Mouse (Mus musculus) E14TG2a.4 (cell line): ENCODE measurements at regions not wholly inside any gene's neighbourhood (a gene's known extent, or its start where the extent isn't known, plus 50 kb on each side); places are given as distances from the start of the nearest gene placed in this dataset.

Experiments used
- H3K27me3 ChIP-seq: 2 replicates; pipeline ENCODE4 v1.6.1; 2014; ENCODE audit warnings: low read length, control low read depth; ENCODE audit not compliant: insufficient read depth
- H3K36me3 ChIP-seq: 2 replicates; pipeline ENCODE4 v1.6.1; 2014; ENCODE audit warnings: low read length, control low read depth; ENCODE audit not compliant: insufficient read depth
- H3K4me1 ChIP-seq: replicated peaks from 2 replicates; pipeline ENCODE4 v1.6.1; 2014; ENCODE audit warnings: low read depth, low read length, control low read depth
- H3K4me3 ChIP-seq: replicated peaks from 2 replicates; pipeline ENCODE4 v1.5.1; 2014; ENCODE audit warnings: mild to moderate bottlenecking, low read length
- H3K9me3 ChIP-seq: 2 replicates; pipeline ENCODE4 v1.6.1; 2014; ENCODE audit warnings: low read length, control low read depth
- CTCF ChIP-seq: conservative IDR thresholded peaks from 2 replicates; pipeline ENCODE4 v1.5.1; 2014; ENCODE audit warnings: low read length
- NANOG ChIP-seq: IDR thresholded peaks from 2 replicates; pipeline ENCODE4 v1.6.1; 2014; ENCODE audit warnings: borderline replicate concordance, low read length, mixed read lengths
- POU5F1 ChIP-seq: IDR thresholded peaks from 2 replicates; pipeline ENCODE4 v1.6.1; 2014; ENCODE audit warnings: low read length, borderline replicate concordance

GRCm38 (mm10) chr3:140840197-140840596 is 372.0 kb downstream of the Pdha2 start:
- H3K9me3 ChIP-seq = no peaks in the 10 kb centered on the region
- H3K27me3 ChIP-seq = no peaks in the 10 kb centered on the region
- H3K4me3 ChIP-seq = no peak overlapping the region
- TF ChIP-seq CTCF (no peak), NANOG (no peak), POU5F1 (no peak)
- no peaks in the 10 kb centered on the region for H3K36me3 ChIP-seq
- no peaks in the 10 kb centered on the region for H3K4me1 ChIP-seq

- H3K4me3 ChIP-seq = no peak overlapping the region
- H3K27me3 ChIP-seq = no peaks in the 10 kb centered on the region
- no peaks in the 10 kb centered on the region for H3K4me1 ChIP-seq
- no peaks in the 10 kb centered on the region for H3K9me3 ChIP-seq
- TF ChIP-seq CTCF = no peak
- no peak for TF ChIP-seq POU5F1
- no peak for TF ChIP-seq NANOG
- H3K36me3 ChIP-seq = no peaks in the 10 kb centered on the region
Observed at GRCm38 (mm10) chr3:140837976-140838581, 374.1 kb downstream of the Pdha2 start.

GRCm38 (mm10) chr3:140821266-140821665 is 390.9 kb downstream of the Pdha2 start:
- no peak overlapping the region for H3K4me3 ChIP-seq
- no peaks in the 10 kb centered on the region for H3K4me1 ChIP-seq
- H3K36me3 ChIP-seq = no peaks in the 10 kb centered on the region
- no peak for TF ChIP-seq POU5F1
- no peak for TF ChIP-seq NANOG
- no peak for TF ChIP-seq CTCF
- H3K9me3 ChIP-seq = peaks cover 6% of the 10 kb centered on the region; the same call in 1 of the 2 replicates
- H3K27me3 ChIP-seq = no peaks in the 10 kb centered on the region

GRCm38 (mm10) chr3:140805586-140805985 is 406.6 kb downstream of the Pdha2 start:
- no peak for TF ChIP-seq NANOG
- no peak for TF ChIP-seq CTCF
- no peak for TF ChIP-seq POU5F1
- Histone ChIP-seq H3K36me3 (no peaks in the 10 kb centered on the region), H3K9me3 (peaks cover 16% of the 10 kb centered on the region), H3K4me1 (no peaks in the 10 kb centered on the region), H3K27me3 (no peaks in the 10 kb centered on the region), H3K4me3 (no peak overlapping the region)

GRCm38 (mm10) chr3:140792943-140793342 is 419.2 kb downstream of the Pdha2 start:
- Histone ChIP-seq H3K9me3 (no peaks in the 10 kb centered on the region), H3K4me1 (no peaks in the 10 kb centered on the region)
- TF ChIP-seq POU5F1 (no peak), CTCF (no peak), NANOG (no peak)

GRCm38 (mm10) chr3:140785700-140786099 is 426.5 kb downstream of the Pdha2 start:
- Histone ChIP-seq H3K4me3 (no peak overlapping the region), H3K27me3 (no peaks in the 10 kb centered on the region), H3K36me3 (no peaks in the 10 kb centered on the region), H3K4me1 (no peaks in the 10 kb centered on the region), H3K9me3 (no peaks in the 10 kb centered on the region)
- TF ChIP-seq NANOG (no peak), CTCF (no peak), POU5F1 (no peak)

More at GRCm38 (mm10) chr3:140792943-140793342, 419.2 kb downstream of the Pdha2 start:
- Histone ChIP-seq H3K36me3 (no peaks in the 10 kb centered on the region), H3K27me3 (no peaks in the 10 kb centered on the region), H3K4me3 (no peak overlapping the region)

- Histone ChIP-seq H3K4me3 (no peak overlapping the region), H3K9me3 (no peaks in the 10 kb centered on the region), H3K27me3 (no peaks in the 10 kb centered on the region), H3K36me3 (no peaks in the 10 kb centered on the region), H3K4me1 (no peaks in the 10 kb centered on the region)
- TF ChIP-seq CTCF = no peak
- TF ChIP-seq NANOG = no peak
- no peak for TF ChIP-seq POU5F1
Observed at GRCm38 (mm10) chr3:140760051-140760450, 452.1 kb downstream of the Pdha2 start.

- peaks cover 10% of the 10 kb centered on the region for H3K9me3 ChIP-seq
- no peaks in the 10 kb centered on the region for H3K27me3 ChIP-seq
- no peaks in the 10 kb centered on the region for H3K4me1 ChIP-seq
- H3K4me3 ChIP-seq = no peak overlapping the region
- no peaks in the 10 kb centered on the region for H3K36me3 ChIP-seq
- TF ChIP-seq CTCF = no peak
- TF ChIP-seq NANOG = no peak
- no peak for TF ChIP-seq POU5F1
Observed at GRCm38 (mm10) chr3:140744501-140744900, 467.7 kb downstream of the Pdha2 start.

- peaks cover 10% of the 10 kb centered on the region for H3K9me3 ChIP-seq
- no peaks in the 10 kb centered on the region for H3K36me3 ChIP-seq
- TF ChIP-seq CTCF = no peak
- TF ChIP-seq NANOG = no peak
- no peak for TF ChIP-seq POU5F1
- no peaks in the 10 kb centered on the region for H3K4me1 ChIP-seq
- H3K27me3 ChIP-seq = no peaks in the 10 kb centered on the region
- H3K4me3 ChIP-seq = no peak overlapping the region
Observed at GRCm38 (mm10) chr3:140740430-140740829, 471.7 kb downstream of the Pdha2 start.
